Mouse (Mus musculus): Measurements from ENCODE around the gene Cir1.

Cir1 gene

GRCm38 (mm10) chr2:73312152-73313116, at the start of gene Cir1, which contains the start of gene Scrn3:
TSS of gene Cir1 (minus strand) at chr2:73312701.
TSS of gene Scrn3 (plus strand) at chr2:73312601.
- in situ Hi-C loops (cut with MseI, MboI) = no loop called here

- in situ Hi-C loops (cut with MseI, MboI) = no loop called here
These were observed 48.0 kb upstream of the Cir1 start for GRCm38 (mm10) chr2:73360536-73360935.

GRCm38 (mm10) chr2:73359941-73360340, 47.4 kb upstream of the Cir1 start:
- in situ Hi-C loops (cut with MseI, MboI) = no loop called here

GRCm38 (mm10) chr2:73357004-73357403, 44.5 kb upstream of the Cir1 start:
- in situ Hi-C loops (cut with MseI, MboI) = no loop called here

- in situ Hi-C loops (cut with MseI, MboI) = no loop called here
These were observed 39.5 kb upstream of the Cir1 start for GRCm38 (mm10) chr2:73351927-73352374.

GRCm38 (mm10) chr2:73351496-73351895, 39.0 kb upstream of the Cir1 start:
- in situ Hi-C loops (cut with MseI, MboI) = no loop called here

GRCm38 (mm10) chr2:73348221-73348620, 35.7 kb upstream of the Cir1 start:
- in situ Hi-C loops (cut with MseI, MboI) = no loop called here

GRCm38 (mm10) chr2:73347766-73348165, 35.3 kb upstream of the Cir1 start:
- in situ Hi-C loops (cut with MseI, MboI) = no loop called here

- in situ Hi-C loops (cut with MseI, MboI) = no loop called here
These were observed 34.6 kb upstream of the Cir1 start for GRCm38 (mm10) chr2:73347136-73347535.

GRCm38 (mm10) chr2:73346345-73347086, 34.0 kb upstream of the Cir1 start:
- in situ Hi-C loops (cut with MseI, MboI) = no loop called here

- in situ Hi-C loops (cut with MseI, MboI) = no loop called here
These were observed 32.7 kb upstream of the Cir1 start for GRCm38 (mm10) chr2:73345204-73345603.

- in situ Hi-C loops (cut with MseI, MboI) = no loop called here
These were observed 31.2 kb upstream of the Cir1 start for GRCm38 (mm10) chr2:73343701-73344100.

- in situ Hi-C loops (cut with MseI, MboI) = no loop called here
These were observed 25.9 kb upstream of the Cir1 start for GRCm38 (mm10) chr2:73338415-73338814.

- in situ Hi-C loops (cut with MseI, MboI) = no loop called here
These were observed 23.4 kb upstream of the Cir1 start for GRCm38 (mm10) chr2:73335949-73336348.

- in situ Hi-C loops (cut with MseI, MboI) = no loop called here
These were observed 13.4 kb upstream of the Cir1 start for GRCm38 (mm10) chr2:73325871-73326270.

GRCm38 (mm10) chr2:73322991-73323390, 10.5 kb upstream of the Cir1 start:
- in situ Hi-C loops (cut with MseI, MboI) = no loop called here

- in situ Hi-C loops (cut with MseI, MboI) = no loop called here
These were observed 6.7 kb upstream of the Cir1 start for GRCm38 (mm10) chr2:73319218-73319617.

GRCm38 (mm10) chr2:73317426-73317825, 4.9 kb upstream of the Cir1 start:
- in situ Hi-C loops (cut with MseI, MboI) = no loop called here

- in situ Hi-C loops (cut with MseI, MboI) = no loop called here
These were observed 1.8 kb upstream of the Cir1 start for GRCm38 (mm10) chr2:73314311-73314710.

GRCm38 (mm10) chr2:73313117-73313501, 608 bp upstream of the Cir1 start:
- in situ Hi-C loops (cut with MseI, MboI) = no loop called here

GRCm38 (mm10) chr2:73306006-73306405, 6.5 kb downstream of the Cir1 start:
- in situ Hi-C loops (cut with MseI, MboI) = no loop called here

GRCm38 (mm10) chr2:73304506-73304905, 8.0 kb downstream of the Cir1 start:
- in situ Hi-C loops (cut with MseI, MboI) = no loop called here

- in situ Hi-C loops (cut with MseI, MboI) = no loop called here
These were observed 9.8 kb downstream of the Cir1 start for GRCm38 (mm10) chr2:73302722-73303121.
